Mouse (Mus musculus) neural tube, embryonic 11.5 days (tissue): ENCODE data around the gene Serpinc1. TPM values are rescaled to one million over a fixed set of nuclear protein-coding genes. Genes with fewer than 3 reads are reported as not detected.

Source experiments
- ATAC-seq: fragments of 200-750 bp; cut with Nextera tagmentation; 2 replicates; pipeline ENCODE4 v1.8.0; 2017; ENCODE audit warnings: moderate number of reproducible peaks, mild to moderate bottlenecking, moderate TSS enrichment, moderate library complexity; ENCODE audit not compliant: insufficient read depth, low FRiP score, low TSS enrichment
- DNase-seq: peaks from one replicate; pipeline ENCODE4 v3.0.0-alpha.2; 2015; ENCODE audit warnings: low spot score
- H3K27ac ChIP-seq: fragments of 300-500 bp; sonication (generic); 2 replicates; pipeline ENCODE4 v1.5.1; 2014; ENCODE audit warnings: low read depth, mild to moderate bottlenecking, low read length
- H3K27me3 ChIP-seq: fragments of 300-500 bp; sonication (generic); 2 replicates; pipeline ENCODE4 v1.6.1; 2014; ENCODE audit warnings: mild to moderate bottlenecking, low read length, mixed read lengths; ENCODE audit not compliant: control insufficient read depth, insufficient read depth
- H3K36me3 ChIP-seq: fragments of 300-500 bp; sonication (generic); 2 replicates; pipeline ENCODE4 v1.6.1; 2014; ENCODE audit warnings: mild to moderate bottlenecking, low read length, moderate library complexity, mixed read lengths; ENCODE audit not compliant: control insufficient read depth, insufficient read depth
- H3K4me1 ChIP-seq: fragments of 300-500 bp; sonication (generic); 2 replicates; pipeline ENCODE4 v1.6.1; 2014; ENCODE audit warnings: low read length, mixed read lengths; ENCODE audit not compliant: control insufficient read depth, insufficient read depth
- H3K4me2 ChIP-seq: fragments of 300-500 bp; sonication (generic); 2 replicates; pipeline ENCODE4 v1.6.1; 2014; ENCODE audit warnings: low read depth, mild to moderate bottlenecking, moderate library complexity
- H3K4me3 ChIP-seq: fragments of 300-500 bp; sonication (generic); 2 replicates; pipeline ENCODE4 v1.5.1; 2014; ENCODE audit warnings: low read depth, low read length
- H3K9ac ChIP-seq: fragments of 300-500 bp; sonication (generic); 2 replicates; pipeline ENCODE4 v1.6.1; 2014; ENCODE audit warnings: mild to moderate bottlenecking, low read length
- H3K9me3 ChIP-seq: fragments of 300-500 bp; sonication (generic); 2 replicates; pipeline ENCODE4 v1.6.1; 2016; ENCODE audit warnings: low read length; ENCODE audit not compliant: control insufficient read depth
- WGBS: fragments of 180-500 bp; shearing (Covaris S2); extraction: QIAGEN DNeasy Blood & Tissue Kit; methylation state at CpG from one replicate; pipeline ENCODE4 v1.1.7; 2014; 5-methylcytosine and 5-hydroxymethylcytosine counted together
- polyA plus RNA-seq: library from polyadenylated mRNA; unstranded; fragments of >200 nt; fragmentation: Nextera tagmentation; extraction: Ambion mirVana; gene quantifications from 2 replicates; pipeline ENCODE4 v1.2.1, GENCODE M21; 2014

Serpinc1 gene
- polyA plus RNA-seq, 1 experiment from 2014 or later: 0.94 TPM

DNA sequence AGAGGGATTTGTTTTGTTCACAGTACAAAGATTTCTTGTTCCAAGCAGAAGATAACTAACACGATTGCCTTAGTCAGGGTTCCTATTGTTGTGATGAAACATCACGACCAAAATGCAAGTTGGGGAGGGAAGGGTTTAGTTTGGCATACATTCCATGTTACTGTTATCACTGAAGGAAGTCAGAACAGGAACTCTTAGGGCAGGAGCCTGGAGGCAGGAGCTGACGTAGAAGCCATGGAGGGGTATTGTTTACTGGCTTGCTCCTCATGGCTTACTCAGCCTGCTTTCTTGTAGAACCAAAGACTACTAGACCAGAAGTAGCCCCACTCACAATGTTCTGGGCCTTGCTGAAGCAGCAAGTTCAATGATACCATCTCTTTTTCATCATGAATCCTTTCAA lies 68.6 kb downstream of the Serpinc1 start:
- ATAC-seq: no peak
- no peaks in the 10 kb centered on the region for H3K4me1 ChIP-seq

More for the DNA sequence above, 68.6 kb downstream of the Serpinc1 start:
- WGBS: 91% methylated on average over 3 of the region's 3 CpGs
- Histone ChIP-seq H3K36me3 (peaks cover 3% of the 10 kb centered on the region; the same call in 1 of the 2 replicates), H3K27me3 (no peaks in the 10 kb centered on the region), H3K4me2 (no peak overlapping the region), H3K27ac (no peak overlapping the region), H3K9ac (no peak overlapping the region), H3K4me3 (no peak overlapping the region), H3K9me3 (no peaks in the 10 kb centered on the region)
- no peak for DNase-seq

Other genes with a start within 250 kb of the Serpinc1 start
- 12.7 and 14.1 TPM in 2 replicates for gene Rabgap1l, start 185.4 kb upstream of the Serpinc1 start, polyA plus RNA-seq
- gene Rc3h1, start 72.2 kb upstream of the Serpinc1 start, polyA plus RNA-seq: 7.3 and 8.6 TPM in 2 replicates
- gene Zbtb37, start 56.3 kb downstream of the Serpinc1 start, polyA plus RNA-seq: 9.4 and 12.4 TPM in 2 replicates
- gene Dars2, start 92.1 kb downstream of the Serpinc1 start, polyA plus RNA-seq: 51.9 and 54.6 TPM in 2 replicates
- 37.6 and 37.8 TPM in 2 replicates for gene Cenpl, start 92.1 kb downstream of the Serpinc1 start, polyA plus RNA-seq
- gene Klhl20, start 152.9 kb downstream of the Serpinc1 start, polyA plus RNA-seq: 21.9 and 22.9 TPM in 2 replicates
- gene Ankrd45, start 164.1 kb downstream of the Serpinc1 start, polyA plus RNA-seq: 3.5 and 5.5 TPM in 2 replicates
- not detected in 2 replicates for gene Tex50, start 180.7 kb downstream of the Serpinc1 start, polyA plus RNA-seq